Mouse (Mus musculus): Measurements from ENCODE around the gene Nxpe4.

DNA sequence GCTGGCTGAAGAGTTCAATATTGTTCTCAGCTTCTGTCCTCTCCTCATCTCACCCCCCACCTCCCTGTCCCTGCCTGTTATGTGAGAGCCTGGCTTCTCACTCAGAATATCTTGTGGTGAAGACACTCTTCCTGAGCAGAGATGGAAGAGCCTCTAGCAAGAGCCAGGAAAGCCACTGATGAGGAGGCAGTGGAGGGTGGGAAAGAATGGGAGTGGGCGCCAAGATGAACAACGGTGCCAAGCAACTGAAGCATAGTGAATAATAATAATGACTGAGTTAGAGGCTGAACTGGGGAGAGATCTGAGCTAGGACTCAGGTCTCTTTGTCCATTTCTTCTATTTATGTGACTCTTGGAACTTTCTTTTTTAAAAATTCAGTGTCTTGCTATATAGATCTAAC, 80.9 kb downstream of the Nxpe4 start:
- no peak for TF ChIP-seq POLR2A (IDR thresholded peaks at IDR 0.05; ENCODE audit: extremely low read depth, insufficient read depth, low read length)
- TF ChIP-seq CTCF (IDR thresholded peaks at IDR 0.05; ENCODE audit: low read depth, low read length) = no peak

Data from liver, adult 2 months (tissue).